Mouse (Mus musculus) limb, embryonic 13.5 days (tissue): ENCODE measurements around the gene Glce. TPM values are rescaled to one million over a fixed set of nuclear protein-coding genes. Genes with fewer than 3 reads are reported as not detected.

ENCODE experiments used
- ATAC-seq: fragments of 200-750 bp; cut with Nextera tagmentation; 2 replicates; pipeline ENCODE4 v1.8.0; 2017; ENCODE audit warnings: low read depth, moderate number of reproducible peaks, moderate TSS enrichment; ENCODE audit not compliant: low FRiP score
- H3K27ac ChIP-seq: fragments of 300-500 bp; sonication (generic); 2 replicates; pipeline ENCODE4 v1.5.1; 2015; ENCODE audit warnings: inconsistent platforms, mild to moderate bottlenecking, moderate library complexity
- H3K27me3 ChIP-seq: fragments of 300-500 bp; sonication (generic); 2 replicates; pipeline ENCODE4 v1.6.1; 2015; ENCODE audit warnings: mild to moderate bottlenecking, inconsistent platforms
- H3K36me3 ChIP-seq: fragments of 300-500 bp; sonication (generic); 2 replicates; pipeline ENCODE4 v1.6.1; 2015; ENCODE audit warnings: inconsistent platforms, mild to moderate bottlenecking, moderate library complexity
- H3K4me1 ChIP-seq: fragments of 300-500 bp; sonication (generic); 2 replicates; pipeline ENCODE4 v1.6.1; 2015; ENCODE audit warnings: inconsistent platforms
- H3K4me2 ChIP-seq: fragments of 300-500 bp; sonication (generic); replicated peaks from 2 replicates; pipeline ENCODE4 v1.6.1; 2015; ENCODE audit warnings: inconsistent platforms, mild to moderate bottlenecking, moderate library complexity
- H3K4me3 ChIP-seq: fragments of 300-500 bp; sonication (generic); 2 replicates; pipeline ENCODE4 v1.5.1; 2015; ENCODE audit warnings: moderate library complexity, mild to moderate bottlenecking, inconsistent platforms
- H3K9ac ChIP-seq: fragments of 300-500 bp; sonication (generic); 2 replicates; pipeline ENCODE4 v1.6.1; 2015; ENCODE audit warnings: mild to moderate bottlenecking, inconsistent platforms
- H3K9me3 ChIP-seq: fragments of 300-500 bp; sonication (generic); 2 replicates; pipeline ENCODE4 v1.6.1; 2016; ENCODE audit warnings: inconsistent platforms
- WGBS: fragments of 180-500 bp; shearing (Covaris S2); methylation state at CpG from one replicate; pipeline ENCODE4 v1.1.7; 2015; 5-methylcytosine and 5-hydroxymethylcytosine counted together
- polyA plus RNA-seq: library from polyadenylated mRNA; unstranded; fragments of >200 nt; fragmentation: Nextera tagmentation; extraction: Ambion mirVana; gene quantifications from 2 replicates; pipeline ENCODE4 v1.2.1, GENCODE M21; 2015

Glce gene
- polyA plus RNA-seq, 1 experiment from 2014 or later, result 32.4 TPM

DNA sequence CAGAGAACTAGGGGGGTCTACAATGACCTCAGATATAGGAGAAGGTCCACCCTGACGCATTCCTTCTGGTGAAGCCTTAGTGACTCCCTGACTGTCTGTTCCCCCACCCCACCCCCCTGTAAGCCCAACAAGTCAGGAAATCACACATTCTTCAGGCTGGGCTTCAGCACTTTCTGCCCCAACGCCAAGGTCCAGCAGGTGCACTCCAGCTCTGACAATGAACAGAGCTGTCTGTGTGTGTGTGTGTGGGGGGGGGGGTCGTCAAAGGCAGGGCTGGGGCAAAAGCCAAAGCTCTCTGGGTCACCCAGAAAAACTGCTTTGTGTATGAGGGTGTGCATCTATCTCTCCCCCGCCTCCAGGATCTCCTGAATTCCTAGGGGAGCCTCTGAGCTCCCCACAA, 98.6 kb downstream of the Glce start:
- Histone ChIP-seq H3K4me3 (no peak overlapping the region), H3K27ac (no peak overlapping the region), H3K4me2 (no peak overlapping the region), H3K36me3 (no peaks in the 10 kb centered on the region), H3K9ac (no peak overlapping the region), H3K4me1 (peaks cover 21% of the 10 kb centered on the region), H3K9me3 (no peaks in the 10 kb centered on the region), H3K27me3 (peaks cover 41% of the 10 kb centered on the region)
- ATAC-seq, result no peak
- 41% methylated on average over 4 of the region's 4 CpGs for WGBS

DNA sequence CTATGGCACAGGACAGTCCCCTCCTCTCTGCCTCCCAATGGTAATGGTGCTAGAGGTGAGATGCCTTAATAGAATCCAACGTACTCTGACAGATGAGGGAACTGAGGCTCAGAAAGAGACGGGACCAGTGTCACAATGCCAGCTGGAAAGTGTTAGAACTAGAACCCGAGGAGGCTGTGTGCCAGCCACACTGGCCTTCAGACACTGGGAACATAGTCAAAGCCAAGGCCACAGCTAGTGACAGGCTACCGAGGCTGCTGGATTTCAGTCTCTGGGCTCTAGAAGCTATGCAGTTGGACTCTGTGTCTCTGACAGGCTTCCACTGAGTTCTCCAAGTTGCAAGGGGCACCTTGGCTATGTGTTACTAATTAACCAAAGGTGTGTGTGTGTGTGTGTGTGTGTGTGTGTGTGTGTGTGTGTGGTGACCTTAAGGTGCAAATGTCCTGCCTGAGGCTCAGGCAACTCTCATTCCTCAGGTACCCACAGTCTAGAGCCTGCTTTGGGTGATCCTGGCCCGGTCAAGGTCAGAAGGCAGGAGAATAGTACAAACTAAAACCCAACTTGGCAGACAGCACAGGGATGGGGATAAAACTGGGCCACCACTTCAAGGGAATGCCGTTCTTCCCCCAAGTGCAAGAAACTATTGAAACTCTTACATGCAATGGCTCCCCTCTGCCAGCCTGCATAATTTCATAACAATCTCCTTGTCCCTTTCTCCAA, 99.3 kb downstream of the Glce start:
- Histone ChIP-seq H3K36me3 (no peaks in the 10 kb centered on the region), H3K27me3 (peaks cover 34% of the 10 kb centered on the region), H3K4me1 (peaks cover 21% of the 10 kb centered on the region), H3K4me2 (no peak overlapping the region), H3K9ac (no peak overlapping the region), H3K4me3 (no peak overlapping the region), H3K9me3 (no peaks in the 10 kb centered on the region), H3K27ac (no peak overlapping the region)
- 79% methylated on average over 6 of the region's 6 CpGs for WGBS
- ATAC-seq, result no peak

DNA sequence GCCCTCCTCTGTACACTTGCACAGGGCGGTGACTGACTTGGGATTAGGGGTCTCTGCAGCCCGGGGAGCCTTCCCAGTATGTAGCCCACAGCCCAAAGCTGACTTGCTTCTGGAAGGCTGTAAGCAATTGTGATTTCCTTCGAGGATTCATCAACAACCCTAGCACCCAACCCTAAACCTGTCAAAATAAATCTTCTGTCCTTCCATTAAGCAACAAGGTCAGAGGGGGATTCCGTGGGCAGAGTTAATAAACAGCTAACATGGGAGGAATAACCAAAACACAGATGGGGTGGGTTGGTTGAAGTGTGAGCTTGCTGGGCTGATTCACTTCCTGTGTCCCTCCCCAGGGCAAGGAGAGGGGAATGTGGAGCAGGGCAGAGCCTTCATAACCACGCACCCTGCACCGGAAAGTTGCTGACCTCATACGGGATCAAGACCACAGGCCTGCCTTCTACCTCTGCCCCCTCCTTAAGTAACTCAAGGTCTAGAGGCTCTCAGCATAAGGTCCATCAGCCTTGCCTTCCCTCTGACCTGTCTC, 100.8 kb downstream of the Glce start:
- no peak overlapping the region for H3K4me3 ChIP-seq
- 28% methylated on average over 7 of the region's 7 CpGs for WGBS
- no peak overlapping the region for H3K9ac ChIP-seq
- H3K4me2 ChIP-seq, result no peak overlapping the region
- ATAC-seq, result no peak
- no peaks in the 10 kb centered on the region for H3K36me3 ChIP-seq
- no peak overlapping the region for H3K27ac ChIP-seq
- peaks cover 22% of the 10 kb centered on the region for H3K27me3 ChIP-seq
- peaks cover 14% of the 10 kb centered on the region for H3K4me1 ChIP-seq
- no peaks in the 10 kb centered on the region for H3K9me3 ChIP-seq

DNA sequence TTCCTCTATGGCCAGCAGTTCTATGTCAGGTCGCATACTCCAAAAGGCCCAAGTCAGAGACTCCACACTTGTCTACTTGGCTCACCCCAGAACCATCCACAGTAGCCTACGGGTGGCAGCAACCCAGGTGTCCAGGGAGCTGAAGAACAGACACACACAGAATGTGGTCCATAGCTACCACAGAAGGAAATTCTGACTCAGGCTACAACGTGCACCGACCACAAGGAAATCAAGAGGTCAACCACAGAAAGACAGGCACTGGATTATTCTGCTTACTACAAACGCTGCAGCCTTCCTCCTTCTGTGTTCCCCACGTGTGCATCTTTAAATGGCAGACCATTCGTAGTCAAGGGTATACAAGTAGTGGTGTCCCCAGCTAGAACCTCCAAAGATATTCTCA, 102.2 kb downstream of the Glce start:
- Histone ChIP-seq H3K4me2 (no peak overlapping the region), H3K4me1 (0 out of 2 replicates have a peak, but pooled peaks cover 8% of the 10 kb centered on the region), H3K4me3 (no peak overlapping the region), H3K36me3 (no peaks in the 10 kb centered on the region), H3K9me3 (no peaks in the 10 kb centered on the region), H3K9ac (no peak overlapping the region), H3K27ac (no peak overlapping the region), H3K27me3 (peaks cover 8% of the 10 kb centered on the region)
- ATAC-seq, result no peak
- WGBS, result 86% methylated on average over 7 of the region's 7 CpGs

DNA sequence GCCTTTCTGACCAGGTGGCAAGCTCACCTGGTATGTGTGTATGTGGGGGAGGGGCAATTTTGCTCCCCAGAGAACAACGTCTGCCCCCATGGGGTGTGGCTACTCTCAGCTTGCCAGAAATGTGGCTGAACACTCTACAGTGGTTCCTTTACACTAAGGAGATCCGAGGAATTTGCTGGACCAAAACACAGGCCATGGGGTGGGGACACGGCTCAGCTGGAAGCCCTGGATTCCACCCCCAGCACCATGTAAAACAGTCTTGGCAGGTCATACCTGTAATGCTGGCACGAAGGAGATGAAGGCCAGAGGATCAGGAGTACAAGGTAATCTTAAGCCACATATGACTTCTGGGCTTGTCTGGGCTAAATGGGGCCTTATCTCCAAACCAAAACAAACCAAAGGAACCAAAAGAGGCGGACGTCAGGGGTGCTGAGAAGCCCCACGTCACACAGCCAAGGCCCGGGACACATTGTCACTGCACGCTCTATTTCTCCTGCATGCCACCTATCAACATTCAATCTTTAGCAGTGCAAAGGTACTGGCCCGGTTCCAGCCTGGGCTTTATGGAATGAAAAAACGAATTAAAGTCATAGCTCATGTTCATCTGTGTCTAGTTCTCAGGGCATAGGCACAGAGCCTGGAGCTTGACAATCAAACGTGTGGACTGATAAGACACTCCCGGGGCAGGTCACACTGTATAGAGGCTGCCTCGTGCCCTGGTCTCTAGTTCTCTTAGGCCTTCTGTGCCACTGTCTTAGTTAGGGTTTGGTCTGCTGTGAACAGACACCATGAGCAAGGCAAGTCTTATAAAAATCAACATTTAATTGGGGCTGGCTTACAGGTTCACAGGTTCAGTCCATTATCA, 104.0 kb downstream of the Glce start:
- WGBS, result 77% methylated on average over 14 of the region's 14 CpGs
- Histone ChIP-seq H3K4me1 (0 out of 2 replicates have a peak, but pooled peaks cover 8% of the 10 kb centered on the region), H3K27me3 (no peaks in the 10 kb centered on the region), H3K27ac (no peak overlapping the region), H3K9me3 (no peaks in the 10 kb centered on the region), H3K36me3 (no peaks in the 10 kb centered on the region), H3K4me3 (no peak overlapping the region), H3K9ac (no peak overlapping the region), H3K4me2 (no peak overlapping the region)
- no peak for ATAC-seq

DNA sequence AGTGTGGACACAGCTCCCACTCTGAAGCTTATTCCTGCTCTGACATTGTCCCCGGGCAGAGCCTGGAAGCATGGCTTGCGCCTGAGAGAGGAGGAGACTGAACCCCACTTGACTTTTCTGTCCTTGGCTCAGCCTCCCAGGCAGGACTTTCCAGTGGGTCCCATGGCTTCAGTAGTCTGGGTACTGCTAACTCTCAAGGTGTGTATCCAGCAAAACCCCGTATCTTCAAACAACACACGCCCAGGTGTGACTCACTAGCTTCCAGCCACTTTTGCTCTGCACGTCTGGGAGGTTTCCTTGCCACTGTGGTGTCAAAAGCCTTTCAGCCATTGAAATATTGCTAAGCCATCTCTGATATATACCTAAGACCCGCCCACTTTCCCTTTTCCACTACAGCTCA, 105.1 kb downstream of the Glce start:
- WGBS, result 77% methylated on average over 6 of the region's 6 CpGs
- H3K4me1 ChIP-seq, result 0 out of 2 replicates have a peak, but pooled peaks cover 5% of the 10 kb centered on the region

DNA sequence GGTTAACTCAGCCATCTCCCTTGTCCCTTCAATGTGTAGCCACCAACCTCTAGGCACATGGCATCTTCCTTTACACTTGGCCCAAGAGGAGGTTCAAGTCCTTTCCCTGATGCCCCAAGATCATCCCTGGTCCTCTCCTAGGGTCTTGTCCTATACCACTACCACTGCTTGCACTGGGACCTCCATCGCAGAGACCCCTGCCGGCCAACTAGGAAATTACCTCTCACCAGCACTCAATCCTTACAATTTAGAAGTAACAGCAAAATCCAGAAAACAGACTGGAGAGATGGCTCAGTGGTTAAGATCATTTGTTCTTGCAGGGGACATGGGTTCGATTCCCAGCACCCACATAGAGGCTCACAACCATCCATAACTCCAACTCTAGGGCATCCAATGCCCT, 107.0 kb downstream of the Glce start:
- Histone ChIP-seq H3K4me3 (no peak overlapping the region), H3K27me3 (no peaks in the 10 kb centered on the region), H3K4me2 (no peak overlapping the region), H3K27ac (no peak overlapping the region), H3K36me3 (no peaks in the 10 kb centered on the region), H3K4me1 (no peaks in the 10 kb centered on the region), H3K9ac (no peak overlapping the region), H3K9me3 (no peaks in the 10 kb centered on the region)
- no peak for ATAC-seq
- 59% methylated on average over 3 of the region's 3 CpGs for WGBS

More for the DNA sequence above, 105.1 kb downstream of the Glce start:
- Histone ChIP-seq H3K4me2 (no peak overlapping the region), H3K36me3 (no peaks in the 10 kb centered on the region), H3K4me3 (no peak overlapping the region), H3K9me3 (no peaks in the 10 kb centered on the region), H3K27ac (no peak overlapping the region), H3K27me3 (no peaks in the 10 kb centered on the region), H3K9ac (no peak overlapping the region)
- ATAC-seq, result no peak

DNA sequence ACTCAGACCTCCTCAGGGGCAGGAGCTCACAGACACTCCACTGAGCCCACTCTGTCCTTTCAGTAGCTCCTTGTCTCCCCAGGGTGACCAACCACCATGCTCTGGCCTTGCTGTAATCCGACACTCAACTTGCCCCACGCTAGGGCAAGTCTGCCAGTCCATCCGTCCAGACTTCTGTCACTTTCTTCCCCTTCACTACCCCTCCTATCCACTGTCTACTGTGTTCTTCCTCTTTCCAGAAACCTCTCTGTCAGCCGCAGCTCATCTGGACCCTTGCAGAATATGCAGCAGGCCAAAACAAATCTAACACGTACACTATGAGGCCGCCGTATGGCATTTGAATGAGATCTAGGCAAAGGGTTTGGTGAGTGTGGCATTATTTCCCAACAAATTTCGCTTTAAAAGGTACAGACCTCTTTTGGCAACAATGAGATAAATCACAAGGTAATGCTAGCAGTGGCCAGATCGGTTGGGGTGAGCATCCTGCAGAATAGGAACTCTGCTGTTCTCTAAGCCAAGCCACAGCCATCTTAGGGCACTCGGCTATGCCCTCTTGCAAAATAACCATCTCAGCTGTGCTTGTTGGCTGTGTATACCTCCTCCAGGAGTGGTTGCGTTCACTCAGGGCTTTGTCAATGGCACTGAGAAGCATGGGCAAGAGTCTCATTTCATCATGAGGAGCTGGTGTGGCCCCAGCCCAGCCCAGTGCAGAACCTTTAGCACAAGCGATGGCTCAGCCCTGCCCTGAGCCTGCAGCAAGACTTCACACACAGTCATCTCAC, 108.9 kb downstream of the Glce start:
- Histone ChIP-seq H3K36me3 (no peaks in the 10 kb centered on the region), H3K27me3 (no peaks in the 10 kb centered on the region), H3K4me1 (no peaks in the 10 kb centered on the region), H3K9me3 (no peaks in the 10 kb centered on the region), H3K9ac (no peak overlapping the region), H3K4me2 (no peak overlapping the region), H3K27ac (no peak overlapping the region), H3K4me3 (no peak overlapping the region)
- WGBS, result 67% methylated on average over 12 of the region's 12 CpGs
- ATAC-seq, result no peak

DNA sequence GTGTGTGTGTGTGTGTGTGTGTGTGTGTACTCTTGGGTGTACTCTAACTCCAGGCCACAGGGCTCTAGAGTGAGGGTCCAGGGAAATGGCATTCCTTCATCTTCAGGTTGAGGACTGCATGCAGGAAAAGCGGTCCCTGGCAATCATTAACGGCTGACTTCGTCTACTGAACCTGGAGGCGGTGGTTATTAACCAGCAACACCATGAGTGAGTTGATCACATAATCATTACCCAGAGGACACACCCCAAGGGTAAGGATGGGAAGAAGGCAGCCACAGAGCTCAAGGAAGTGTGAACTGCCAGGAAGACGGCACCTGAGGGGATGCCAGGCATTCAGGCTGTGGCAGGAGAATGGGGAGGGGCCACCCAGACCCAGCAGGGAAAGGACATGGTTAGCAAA, 114.1 kb downstream of the Glce start:
- WGBS, result 63% methylated on average over 5 of the region's 5 CpGs
- no peaks in the 10 kb centered on the region for H3K9me3 ChIP-seq

More for the DNA sequence above, 114.1 kb downstream of the Glce start:
- H3K4me2 ChIP-seq, result no peak overlapping the region
- ATAC-seq, result no peak
- H3K4me1 ChIP-seq, result peaks cover 6% of the 10 kb centered on the region; the same call in 1 of the 2 replicates
- H3K36me3 ChIP-seq, result no peaks in the 10 kb centered on the region
- no peak overlapping the region for H3K4me3 ChIP-seq
- H3K27ac ChIP-seq, result no peak overlapping the region
- no peak overlapping the region for H3K9ac ChIP-seq
- no peaks in the 10 kb centered on the region for H3K27me3 ChIP-seq
